Mouse (Mus musculus) adrenal gland (tissue): ENCODE results near the gene Chmp3.

Experiments
- intact Hi-C: fragments of 180-260 bp; cut with DNase I; formaldehyde crosslinking; loops from one replicate; pipeline ENCODE4 v1.15.1; 2025
- long read RNA-seq, 2 experiments: library from polyadenylated mRNA; unstranded; transcript quantifications; one replicate each; pipeline ENCODE4 v2.0.0; 2020; ENCODE audit warnings: borderline replicate concordance in 1 of 2; ENCODE audit not compliant: insufficient replicate concordance in 1 of 2

Gene Chmp3
- long read RNA-seq, experiment 1, transcript Chmp3-201 (6 exons, 2,654 nt): major isoform, 84 of 112 reads
- long read RNA-seq, experiment 1, partial matches to known transcripts: 5 of 112 reads
- long read RNA-seq, experiment 1, other reads (novel, unspliced or antisense): 23 of 112 reads
- long read RNA-seq, experiment 2, transcript Chmp3-201 (6 exons, 2,654 nt): major isoform, 70 of 85 reads
- long read RNA-seq, experiment 2, partial matches to known transcripts: 7 of 85 reads
- long read RNA-seq, experiment 2, other reads (novel, unspliced or antisense): 8 of 85 reads

- intact Hi-C loops: no loop called here
These were observed at the start of gene Chmp3 for GRCm38 (mm10) chr6:71543686-71544499. Gene Chmp3, plus strand, starts transcription at chr6:71543797.

- intact Hi-C loops: loop anchor here (10.0 kb wide), 2 partner anchors 310 to 350 kb away; partner anchors contain the start of gene Thnsl2
These were observed 49.1 kb upstream of the Chmp3 start for GRCm38 (mm10) chr6:71494341-71495020.

DNA sequence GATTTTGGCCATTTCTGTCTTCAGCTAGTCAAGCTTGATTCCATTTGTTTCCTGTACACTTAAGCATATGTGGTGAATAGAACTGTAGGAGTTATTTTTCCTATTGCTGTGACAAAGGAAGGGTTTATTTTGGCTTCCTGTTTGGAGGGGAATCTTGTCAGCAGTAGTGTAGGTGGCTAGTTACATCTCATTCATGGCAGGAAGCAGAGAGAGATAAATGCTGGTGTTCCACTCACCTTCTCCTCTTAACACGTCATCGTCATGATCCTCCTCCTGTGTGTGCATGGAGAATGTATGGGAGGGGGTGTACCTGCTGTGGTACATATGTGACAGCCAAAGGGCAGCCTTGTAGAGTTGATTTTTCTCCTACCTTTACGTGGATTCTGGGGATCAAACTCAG lies 43.0 kb upstream of the Chmp3 start:
- intact Hi-C loops: no loop called here

GRCm38 (mm10) chr6:71503001-71503400 lies 40.6 kb upstream of the Chmp3 start:
- intact Hi-C loops: no loop called here

- intact Hi-C loops: no loop called here
These were observed 39.9 kb upstream of the Chmp3 start for GRCm38 (mm10) chr6:71503670-71504069.

DNA sequence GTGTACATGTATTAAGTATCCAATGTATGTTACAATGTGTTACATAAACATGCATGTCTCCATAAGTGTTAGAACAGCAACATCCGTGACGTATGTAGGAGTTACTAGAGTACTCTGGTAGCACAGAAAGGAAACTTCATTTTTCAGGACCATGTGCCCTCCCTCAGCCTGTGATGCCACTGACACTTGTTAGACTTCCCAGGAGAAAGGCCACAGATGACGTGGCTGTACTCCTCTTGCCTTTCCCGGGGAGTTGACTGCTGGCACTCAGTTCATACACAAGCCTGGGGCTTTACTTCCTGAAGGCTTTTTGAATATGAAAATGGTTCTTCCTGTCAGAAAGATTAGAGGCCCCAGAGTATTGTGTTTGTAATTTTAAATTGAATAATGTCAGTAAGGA lies 39.5 kb upstream of the Chmp3 start:
- intact Hi-C loops: no loop called here

- intact Hi-C loops: no loop called here
These were observed 37.9 kb upstream of the Chmp3 start for GRCm38 (mm10) chr6:71505671-71506070.

DNA sequence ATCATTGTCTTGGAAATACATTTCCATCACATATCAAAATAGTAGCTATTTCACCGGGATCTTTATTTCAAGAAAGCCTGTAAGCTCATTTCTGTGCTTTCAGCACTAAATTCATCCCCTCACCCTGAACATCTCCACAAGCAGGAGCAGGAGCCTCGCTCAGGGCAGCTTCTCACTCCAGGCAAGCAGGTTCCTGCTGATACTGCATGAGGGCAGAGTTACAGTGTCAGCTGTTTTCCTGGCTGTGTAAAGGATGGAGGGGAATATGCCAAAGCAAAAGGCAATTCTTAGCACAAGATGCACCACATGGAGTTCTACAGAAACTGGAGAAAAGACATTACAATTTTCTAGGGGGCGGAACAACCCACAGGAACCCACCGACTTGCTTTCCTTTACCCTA lies 24.1 kb upstream of the Chmp3 start:
- intact Hi-C loops: no loop called here

GRCm38 (mm10) chr6:71525556-71525955 lies 18.0 kb upstream of the Chmp3 start:
- intact Hi-C loops: no loop called here

DNA sequence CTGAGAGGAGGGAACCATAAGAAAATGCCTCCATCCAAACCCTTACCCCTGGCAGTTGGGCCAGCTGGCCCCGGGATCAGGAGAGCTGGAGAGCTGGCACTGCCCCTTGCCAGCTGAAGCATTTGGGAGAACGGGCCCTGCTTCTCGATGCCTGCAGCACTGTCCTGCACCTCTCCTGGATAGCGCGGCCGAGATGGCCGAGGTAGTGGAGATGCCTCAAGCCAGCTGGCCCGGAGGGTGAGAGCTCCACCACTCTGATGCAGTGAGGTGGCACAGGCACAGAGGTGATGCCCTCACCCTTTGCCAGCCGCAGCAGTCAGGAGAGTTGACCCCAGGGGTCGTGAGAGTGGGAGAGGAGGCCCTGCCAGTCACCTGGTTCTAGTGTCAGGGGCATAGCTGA lies 16.5 kb upstream of the Chmp3 start:
- intact Hi-C loops: no loop called here

- intact Hi-C loops: no loop called here
These were observed 15.8 kb upstream of the Chmp3 start for GRCm38 (mm10) chr6:71527826-71528225.

DNA sequence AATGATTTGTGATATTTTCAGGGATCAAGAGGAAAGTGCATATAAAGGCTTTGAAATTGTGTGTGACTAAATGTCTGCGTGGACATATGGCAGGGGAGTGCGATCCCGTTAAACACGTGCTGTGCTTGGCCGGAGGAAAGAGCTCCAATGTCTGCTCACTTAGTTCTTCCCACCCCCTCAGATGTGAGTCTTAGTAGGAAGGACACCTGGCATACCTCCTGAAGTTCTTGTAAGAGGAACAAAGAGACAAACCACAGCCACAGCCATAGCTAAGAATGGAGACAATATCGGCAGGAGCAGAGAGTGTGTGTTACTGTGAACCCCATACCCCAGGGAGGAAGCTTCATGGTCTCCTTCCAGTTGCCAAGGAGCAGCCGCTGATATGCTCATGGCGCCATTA lies 13.4 kb upstream of the Chmp3 start:
- intact Hi-C loops: no loop called here

- intact Hi-C loops: no loop called here
These were observed 6.3 kb upstream of the Chmp3 start for GRCm38 (mm10) chr6:71537286-71537685.

DNA sequence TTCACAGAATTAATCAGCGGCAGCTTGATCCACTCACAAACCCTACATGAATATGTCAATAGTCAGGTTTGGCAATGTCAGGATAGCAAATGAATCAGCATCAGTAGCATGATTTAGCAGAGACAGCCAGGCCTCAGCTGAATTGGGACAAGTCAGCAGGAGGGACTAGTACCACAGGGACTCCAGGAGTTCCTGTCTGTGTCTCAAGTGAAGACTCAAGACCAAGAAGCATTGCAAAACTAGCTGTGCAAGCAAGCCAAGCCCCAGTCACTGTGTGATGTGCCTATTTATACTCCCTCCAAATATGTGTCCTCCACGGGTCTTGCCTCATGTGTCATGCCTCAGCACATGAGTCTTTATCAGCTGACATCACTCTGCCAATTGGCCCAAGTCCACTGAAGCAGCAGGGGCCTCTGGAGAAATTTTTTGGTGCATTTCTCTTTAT lies 11.9 kb downstream of the Chmp3 start:
- intact Hi-C loops: no loop called here

GRCm38 (mm10) chr6:71556826-71557225 lies 13.2 kb downstream of the Chmp3 start:
- intact Hi-C loops: no loop called here

GRCm38 (mm10) chr6:71568616-71569015 lies 25.0 kb downstream of the Chmp3 start:
- intact Hi-C loops: no loop called here

DNA sequence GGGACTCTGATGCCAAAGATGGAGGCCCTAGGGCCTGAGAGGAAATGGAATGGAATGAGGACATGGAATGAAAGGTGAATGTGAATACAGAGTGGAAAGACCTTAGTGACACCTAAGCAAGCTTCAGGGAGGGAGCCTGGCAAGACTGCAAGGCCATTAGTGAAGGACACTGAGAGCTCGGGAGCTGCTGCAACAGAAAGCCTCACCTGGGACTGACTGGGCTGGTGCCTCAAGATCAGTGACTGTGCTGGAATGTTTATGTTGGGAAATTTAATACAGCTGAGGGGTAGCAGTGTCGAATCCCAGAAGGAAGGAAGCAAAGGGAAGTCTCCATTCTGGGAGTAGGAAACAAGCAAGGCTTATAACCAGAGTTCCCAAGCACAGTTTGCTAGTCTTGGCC lies 25.4 kb downstream of the Chmp3 start:
- intact Hi-C loops: no loop called here

DNA sequence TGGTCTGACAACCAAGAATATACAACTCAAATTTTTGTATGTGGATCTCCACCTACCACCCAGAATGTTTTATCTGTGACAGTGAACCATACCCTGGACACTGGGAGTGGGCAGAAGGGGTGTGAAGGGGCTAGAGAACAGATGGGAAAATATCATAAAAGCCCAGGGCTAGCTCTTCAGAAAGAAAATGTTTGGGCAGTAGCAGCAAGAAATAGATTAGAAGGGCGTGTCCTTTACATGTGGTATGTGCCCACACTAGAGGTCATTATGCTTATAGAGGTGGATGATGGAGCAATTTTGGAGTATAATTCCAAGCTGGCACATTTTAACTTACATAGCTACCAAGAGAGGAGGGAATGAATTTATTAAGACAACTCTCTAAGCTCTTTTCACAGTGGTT lies 31.8 kb downstream of the Chmp3 start:
- intact Hi-C loops: no loop called here

- intact Hi-C loops: no loop called here
These were observed 35.9 kb downstream of the Chmp3 start for GRCm38 (mm10) chr6:71579478-71579877.

DNA sequence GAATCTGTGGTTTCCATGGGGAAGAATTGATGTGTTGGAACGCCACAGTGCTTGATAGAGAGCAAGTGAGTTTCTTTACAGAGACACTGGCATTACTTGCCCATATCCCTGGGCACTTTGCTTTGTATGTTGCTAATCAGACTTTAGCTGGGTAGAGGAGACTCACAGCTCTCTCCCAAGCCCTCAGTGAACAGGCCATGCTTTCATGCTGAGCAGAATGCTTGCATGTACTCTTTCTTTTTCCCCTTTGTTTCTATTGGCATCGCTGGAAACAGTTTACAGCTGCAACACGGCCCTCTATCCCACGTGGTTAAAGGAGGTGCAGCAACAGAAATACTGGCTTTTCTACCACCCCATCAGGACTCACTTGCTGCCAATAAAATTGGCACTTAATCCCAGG lies 39.6 kb downstream of the Chmp3 start:
- intact Hi-C loops: no loop called here

GRCm38 (mm10) chr6:71589401-71589800 lies 45.8 kb downstream of the Chmp3 start:
- intact Hi-C loops: no loop called here

DNA sequence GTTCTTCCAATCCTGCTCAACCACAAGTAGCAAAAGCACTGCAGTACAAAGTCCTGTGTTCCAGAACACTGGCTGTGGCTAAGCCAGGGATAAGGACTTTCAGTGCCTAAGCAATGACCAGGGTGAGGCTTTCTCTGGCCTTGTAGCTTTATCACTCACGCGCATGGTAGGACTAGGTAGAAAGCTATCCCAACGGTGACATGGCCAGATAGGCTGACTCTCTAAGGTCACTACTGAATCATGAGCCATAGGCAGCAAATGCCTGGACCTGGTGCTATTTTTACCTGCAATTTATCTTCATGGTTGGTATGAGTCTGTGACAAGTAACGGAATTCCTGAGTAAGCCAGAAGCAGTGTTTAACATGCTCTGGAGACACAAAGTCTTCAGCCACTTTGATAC lies 46.6 kb downstream of the Chmp3 start:
- intact Hi-C loops: no loop called here
